Mouse (Mus musculus): ENCODE measurements around the gene Atg4c. TPM values are rescaled to one million over a fixed set of nuclear protein-coding genes. Genes with fewer than 3 reads are reported as not detected.
A peak's percentile ranks its signal among the peaks of the same experiment; 100 is the strongest.

The Atg4c gene
- total and polyA plus RNA-seq, 2 experiments: 3.7 to 9.4 TPM

- peaks cover 4% of the 10 kb centered on the region; the same call in 1 of the 2 replicates for H3K4me1 ChIP-seq (ENCODE audit: control insufficient read depth, insufficient read depth, low read length)
- no peak overlapping the region for H3K27ac ChIP-seq (replicated peaks; ENCODE audit: insufficient read depth, low read depth, low read length)
- H3K79me2 ChIP-seq (ENCODE audit: control insufficient read depth, insufficient read depth, low read length): no peaks in the 10 kb centered on the region
- no peaks in the 10 kb centered on the region for H3K36me3 ChIP-seq (ENCODE audit: control insufficient read depth, insufficient read depth, low read length)
- no peaks in the 10 kb centered on the region for H3K27me3 ChIP-seq (ENCODE audit: control insufficient read depth, insufficient read depth, low read length)
- no peak for DNase-seq (ENCODE audit: extremely low read depth, low read depth, low spot score)
- no peak for TF ChIP-seq POLR2A (IDR thresholded peaks at IDR 0.05; ENCODE audit: extremely low read depth, insufficient read depth, low read length)
- no peak for TF ChIP-seq CTCF (IDR thresholded peaks at IDR 0.05; ENCODE audit: low read depth, low read length)
- H3K9ac ChIP-seq (ENCODE audit: low read depth, low read length): no peak overlapping the region
- 93% methylated on average over 7 of the region's 7 CpGs for WGBS
- no peak overlapping the region for H3K4me3 ChIP-seq (ENCODE audit: insufficient read depth, low read depth, low read length)
Observed at GRCm38 (mm10) chr4:99174265-99174664, 19.5 kb upstream of the Atg4c start.

DNA sequence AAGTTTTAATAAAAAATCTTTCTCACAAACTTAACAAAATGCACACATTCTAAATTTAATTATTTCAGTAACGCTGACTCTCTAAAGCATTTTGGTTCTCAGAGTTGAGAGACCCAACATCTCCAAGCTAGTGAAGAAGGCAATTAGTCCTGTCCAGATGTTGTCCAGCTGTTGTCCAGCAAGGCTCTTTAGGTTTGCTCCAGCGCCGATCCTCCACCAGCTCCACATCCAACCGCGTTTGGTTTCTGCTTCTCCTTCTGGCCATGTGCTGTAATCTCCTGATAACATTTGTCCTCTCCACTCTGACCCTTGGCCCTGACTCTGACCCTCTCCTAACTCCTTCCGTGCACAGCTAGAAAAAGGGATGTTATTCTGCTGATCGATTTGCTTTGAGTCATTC is 16.9 kb upstream of the Atg4c start:
- no peak for DNase-seq (ENCODE audit: extremely low read depth, low read depth, low spot score)
- H3K79me2 ChIP-seq (ENCODE audit: control insufficient read depth, insufficient read depth, low read length): no peaks in the 10 kb centered on the region
- H3K4me1 ChIP-seq (ENCODE audit: control insufficient read depth, insufficient read depth, low read length): peaks cover 10% of the 10 kb centered on the region
- TF ChIP-seq POLR2A (IDR thresholded peaks at IDR 0.05; ENCODE audit: extremely low read depth, insufficient read depth, low read length): no peak
- no peak for TF ChIP-seq CTCF (IDR thresholded peaks at IDR 0.05; ENCODE audit: low read depth, low read length)
- H3K27ac ChIP-seq (replicated peaks; ENCODE audit: insufficient read depth, low read depth, low read length): no peak overlapping the region
- H3K36me3 ChIP-seq (ENCODE audit: control insufficient read depth, insufficient read depth, low read length): no peaks in the 10 kb centered on the region
- H3K9ac ChIP-seq (ENCODE audit: low read depth, low read length): no peak overlapping the region
- 41% methylated on average over 7 of the region's 7 CpGs for WGBS
- H3K4me3 ChIP-seq (ENCODE audit: insufficient read depth, low read depth, low read length): no peak overlapping the region
- H3K27me3 ChIP-seq (ENCODE audit: control insufficient read depth, insufficient read depth, low read length): no peaks in the 10 kb centered on the region

- Histone ChIP-seq H3K79me2 (ENCODE audit: control insufficient read depth, insufficient read depth, low read length) (no peaks in the 10 kb centered on the region), H3K4me3 (ENCODE audit: insufficient read depth, low read depth, low read length) (no peak overlapping the region), H3K36me3 (ENCODE audit: control insufficient read depth, insufficient read depth, low read length) (no peaks in the 10 kb centered on the region), H3K9ac (ENCODE audit: low read depth, low read length) (no peak overlapping the region), H3K4me1 (ENCODE audit: control insufficient read depth, insufficient read depth, low read length) (peaks cover 10% of the 10 kb centered on the region), H3K27ac (replicated peaks; ENCODE audit: insufficient read depth, low read depth, low read length) (no peak overlapping the region), H3K27me3 (ENCODE audit: control insufficient read depth, insufficient read depth, low read length) (no peaks in the 10 kb centered on the region)
- WGBS: 88% methylated on average over 4 of the region's 4 CpGs
- no peak for TF ChIP-seq POLR2A (IDR thresholded peaks at IDR 0.05; ENCODE audit: extremely low read depth, insufficient read depth, low read length)
- TF ChIP-seq CTCF (IDR thresholded peaks at IDR 0.05; ENCODE audit: low read depth, low read length): no peak
- DNase-seq (ENCODE audit: extremely low read depth, low read depth, low spot score): no peak
Observed at GRCm38 (mm10) chr4:99177255-99177654, 16.5 kb upstream of the Atg4c start.

- no peaks in the 10 kb centered on the region for H3K79me2 ChIP-seq (ENCODE audit: control insufficient read depth, insufficient read depth, low read length)
- WGBS: 20% methylated on average over 5 of the region's 5 CpGs
- no peak overlapping the region for H3K4me3 ChIP-seq (ENCODE audit: insufficient read depth, low read depth, low read length)
- peak; percentile 92 for DNase-seq (ENCODE audit: extremely low read depth, low read depth, low spot score)
- no peaks in the 10 kb centered on the region for H3K36me3 ChIP-seq (ENCODE audit: control insufficient read depth, insufficient read depth, low read length)
- TF ChIP-seq POLR2A (IDR thresholded peaks at IDR 0.05; ENCODE audit: extremely low read depth, insufficient read depth, low read length): no peak
- TF ChIP-seq CTCF (IDR thresholded peaks at IDR 0.05; ENCODE audit: low read depth, low read length): no peak
- H3K27ac ChIP-seq (replicated peaks; ENCODE audit: insufficient read depth, low read depth, low read length): no peak overlapping the region
- no peaks in the 10 kb centered on the region for H3K27me3 ChIP-seq (ENCODE audit: control insufficient read depth, insufficient read depth, low read length)
- H3K4me1 ChIP-seq (ENCODE audit: control insufficient read depth, insufficient read depth, low read length): peaks cover 10% of the 10 kb centered on the region
- H3K9ac ChIP-seq (ENCODE audit: low read depth, low read length): no peak overlapping the region
Observed at GRCm38 (mm10) chr4:99178851-99179250, 14.9 kb upstream of the Atg4c start.

GRCm38 (mm10) chr4:99179446-99180120 is 14.2 kb upstream of the Atg4c start:
- Histone ChIP-seq H3K9ac (ENCODE audit: low read depth, low read length) (no peak overlapping the region), H3K4me1 (ENCODE audit: control insufficient read depth, insufficient read depth, low read length) (peaks cover 10% of the 10 kb centered on the region), H3K27ac (replicated peaks; ENCODE audit: insufficient read depth, low read depth, low read length) (no peak overlapping the region), H3K79me2 (ENCODE audit: control insufficient read depth, insufficient read depth, low read length) (no peaks in the 10 kb centered on the region), H3K36me3 (ENCODE audit: control insufficient read depth, insufficient read depth, low read length) (no peaks in the 10 kb centered on the region), H3K27me3 (ENCODE audit: control insufficient read depth, insufficient read depth, low read length) (no peaks in the 10 kb centered on the region), H3K4me3 (ENCODE audit: insufficient read depth, low read depth, low read length) (no peak overlapping the region)
- WGBS: 86% methylated on average over 21 of the region's 21 CpGs
- DNase-seq (ENCODE audit: extremely low read depth, low read depth, low spot score): peak; percentile 42
- TF ChIP-seq CTCF (IDR thresholded peaks at IDR 0.05; ENCODE audit: low read depth, low read length) (no peak), POLR2A (IDR thresholded peaks at IDR 0.05; ENCODE audit: extremely low read depth, insufficient read depth, low read length) (no peak)

- no peaks in the 10 kb centered on the region for H3K27me3 ChIP-seq (ENCODE audit: control insufficient read depth, insufficient read depth, low read length)
- H3K4me1 ChIP-seq (ENCODE audit: control insufficient read depth, insufficient read depth, low read length): peaks cover 10% of the 10 kb centered on the region
- TF ChIP-seq CTCF (IDR thresholded peaks at IDR 0.05; ENCODE audit: low read depth, low read length): no peak
- no peak for TF ChIP-seq POLR2A (IDR thresholded peaks at IDR 0.05; ENCODE audit: extremely low read depth, insufficient read depth, low read length)
- no peaks in the 10 kb centered on the region for H3K36me3 ChIP-seq (ENCODE audit: control insufficient read depth, insufficient read depth, low read length)
- H3K9ac ChIP-seq (ENCODE audit: low read depth, low read length): no peak overlapping the region
- no peaks in the 10 kb centered on the region for H3K79me2 ChIP-seq (ENCODE audit: control insufficient read depth, insufficient read depth, low read length)
- DNase-seq (ENCODE audit: extremely low read depth, low read depth, low spot score): peak; percentile 96
- no peak overlapping the region for H3K4me3 ChIP-seq (ENCODE audit: insufficient read depth, low read depth, low read length)
- no peak overlapping the region for H3K27ac ChIP-seq (replicated peaks; ENCODE audit: insufficient read depth, low read depth, low read length)
- WGBS: 13% methylated on average over 5 of the region's 5 CpGs
Observed at GRCm38 (mm10) chr4:99180921-99181320, 12.8 kb upstream of the Atg4c start.
